Mouse (Mus musculus) spleen, adult 2 months (tissue): ENCODE results near the gene Itgb8. TPM values are rescaled to one million over a fixed set of nuclear protein-coding genes. Genes with fewer than 3 reads are reported as not detected.

Source experiments
- DNase-seq, 2 experiments: peaks; one replicate each; pipeline versions ENCODE4 v3.0.0 to v3.0.0-alpha.2; 2012 to 2021; ENCODE audit warnings: low spot score in 2 of 2, low read depth in 1 of 2
- H3K27ac ChIP-seq: fragments of 200-500 bp; 2 replicates; pipeline ENCODE4 v1.5.1; 2012; ENCODE audit warnings: low read length, inconsistent platforms; ENCODE audit not compliant: insufficient read depth
- H3K27me3 ChIP-seq: fragments of 200-500 bp; 2 replicates; pipeline ENCODE4 v1.6.1; 2012; ENCODE audit warnings: mild to moderate bottlenecking, moderate library complexity, low read length, inconsistent platforms; ENCODE audit not compliant: control insufficient read depth, insufficient read depth
- H3K36me3 ChIP-seq: fragments of 200-500 bp; 2 replicates; pipeline ENCODE4 v1.6.1; 2012; ENCODE audit warnings: mild to moderate bottlenecking, low read length, inconsistent platforms; ENCODE audit not compliant: control insufficient read depth, insufficient read depth
- H3K4me1 ChIP-seq: fragments of 200-500 bp; 2 replicates; pipeline ENCODE4 v1.6.1; 2011; ENCODE audit warnings: inconsistent platforms; ENCODE audit not compliant: control insufficient read depth, insufficient read depth, insufficient read length
- H3K4me3 ChIP-seq: fragments of 200-500 bp; 2 replicates; pipeline ENCODE4 v1.5.1; 2011; ENCODE audit warnings: mild to moderate bottlenecking, inconsistent platforms; ENCODE audit not compliant: insufficient read depth, insufficient read length; ENCODE audit errors: extremely low read depth
- CTCF ChIP-seq: fragments of 200-500 bp; IDR thresholded peaks from 2 replicates; pipeline ENCODE4 v1.5.1; 2011; ENCODE audit warnings: mild to moderate bottlenecking, inconsistent platforms; ENCODE audit not compliant: insufficient read depth, insufficient read length, insufficient replicate concordance; ENCODE audit errors: extremely low read depth
- POLR2A ChIP-seq: fragments of 200-500 bp; IDR thresholded peaks from 2 replicates; pipeline ENCODE4 v1.6.1; 2011; ENCODE audit warnings: low read depth, low read length, inconsistent platforms
- WGBS: fragments of 180-500 bp; shearing (Covaris S2); methylation state at CpG from one replicate; pipeline ENCODE4 v1.1.7; 2018; 5-methylcytosine and 5-hydroxymethylcytosine counted together
- polyA plus RNA-seq: library from polyadenylated mRNA; depleted of rRNA; stranded (reverse); fragments of >200 nt; gene quantifications from 2 replicates; pipeline ENCODE4 v1.2.3, GENCODE M21; 2012

Gene Itgb8
- polyA plus RNA-seq, 1 experiment = 0.02 TPM

- no peak for DNase-seq
- Histone ChIP-seq H3K36me3 (no peaks in the 10 kb centered on the region), H3K27me3 (no peaks in the 10 kb centered on the region), H3K4me3 (no peak overlapping the region), H3K4me1 (no peaks in the 10 kb centered on the region), H3K27ac (no peak overlapping the region)
- TF ChIP-seq CTCF (no peak), POLR2A (no peak)
- 88% methylated on average over 2 of the region's 2 CpGs for WGBS
Measured at GRCm38 (mm10) chr12:119210590-119210989, 28.0 kb downstream of the Itgb8 start.

- H3K36me3 ChIP-seq = no peaks in the 10 kb centered on the region
- no peak overlapping the region for H3K4me3 ChIP-seq
- no peaks in the 10 kb centered on the region for H3K27me3 ChIP-seq
- H3K4me1 ChIP-seq = no peaks in the 10 kb centered on the region
- 86% methylated on average over 1 of the region's 1 CpGs for WGBS
- H3K27ac ChIP-seq = no peak overlapping the region
- DNase-seq = no peak
- TF ChIP-seq POLR2A (no peak), CTCF (no peak)
Measured at GRCm38 (mm10) chr12:119210073-119210425, 28.6 kb downstream of the Itgb8 start.

- WGBS = 84% methylated on average over 2 of the region's 2 CpGs
- no peak for DNase-seq
- no peak for TF ChIP-seq POLR2A
- no peak for TF ChIP-seq CTCF
Measured at GRCm38 (mm10) chr12:119209384-119210072, 29.1 kb downstream of the Itgb8 start.

GRCm38 (mm10) chr12:119207464-119207801 is 31.2 kb downstream of the Itgb8 start:
- 41% methylated on average over 1 of the region's 1 CpGs for WGBS
- Histone ChIP-seq H3K4me1 (no peaks in the 10 kb centered on the region), H3K36me3 (no peaks in the 10 kb centered on the region), H3K27ac (no peak overlapping the region), H3K4me3 (no peak overlapping the region), H3K27me3 (no peaks in the 10 kb centered on the region)
- TF ChIP-seq CTCF (no peak), POLR2A (no peak)
- no peak for DNase-seq

More at GRCm38 (mm10) chr12:119209384-119210072, 29.1 kb downstream of the Itgb8 start:
- H3K4me1 ChIP-seq = no peaks in the 10 kb centered on the region
- no peaks in the 10 kb centered on the region for H3K27me3 ChIP-seq
- no peaks in the 10 kb centered on the region for H3K36me3 ChIP-seq
- H3K4me3 ChIP-seq = no peak overlapping the region
- no peak overlapping the region for H3K27ac ChIP-seq

GRCm38 (mm10) chr12:119206711-119207463 is 31.7 kb downstream of the Itgb8 start:
- WGBS = 58% methylated on average over 6 of the region's 6 CpGs

GRCm38 (mm10) chr12:119204411-119204810 is 34.2 kb downstream of the Itgb8 start:
- Histone ChIP-seq H3K4me1 (no peaks in the 10 kb centered on the region), H3K27me3 (no peaks in the 10 kb centered on the region), H3K4me3 (no peak overlapping the region), H3K36me3 (no peaks in the 10 kb centered on the region), H3K27ac (no peak overlapping the region)
- TF ChIP-seq CTCF (no peak), POLR2A (no peak)
- DNase-seq = no peak
- WGBS = 71% methylated on average over 2 of the region's 2 CpGs

More at GRCm38 (mm10) chr12:119206711-119207463, 31.7 kb downstream of the Itgb8 start:
- Histone ChIP-seq H3K4me1 (no peaks in the 10 kb centered on the region), H3K27me3 (no peaks in the 10 kb centered on the region), H3K27ac (no peak overlapping the region), H3K4me3 (no peak overlapping the region), H3K36me3 (no peaks in the 10 kb centered on the region)
- no peak for TF ChIP-seq POLR2A
- no peak for TF ChIP-seq CTCF
- DNase-seq = no peak

GRCm38 (mm10) chr12:119202766-119203165 is 35.8 kb downstream of the Itgb8 start:
- H3K4me3 ChIP-seq = no peak overlapping the region
- WGBS = 89% methylated on average over 2 of the region's 2 CpGs
- H3K27me3 ChIP-seq = no peaks in the 10 kb centered on the region
- TF ChIP-seq CTCF = no peak
- no peak for TF ChIP-seq POLR2A
- no peaks in the 10 kb centered on the region for H3K4me1 ChIP-seq
- no peaks in the 10 kb centered on the region for H3K36me3 ChIP-seq
- DNase-seq = no peak
- no peak overlapping the region for H3K27ac ChIP-seq
